Mouse (Mus musculus): ENCODE results near the gene Rapgef4.

Gene Rapgef4

GRCm38 (mm10) chr2:72156484-72156883, 175.4 kb downstream of the Rapgef4 start:
- DNase-seq: no peak

DNA sequence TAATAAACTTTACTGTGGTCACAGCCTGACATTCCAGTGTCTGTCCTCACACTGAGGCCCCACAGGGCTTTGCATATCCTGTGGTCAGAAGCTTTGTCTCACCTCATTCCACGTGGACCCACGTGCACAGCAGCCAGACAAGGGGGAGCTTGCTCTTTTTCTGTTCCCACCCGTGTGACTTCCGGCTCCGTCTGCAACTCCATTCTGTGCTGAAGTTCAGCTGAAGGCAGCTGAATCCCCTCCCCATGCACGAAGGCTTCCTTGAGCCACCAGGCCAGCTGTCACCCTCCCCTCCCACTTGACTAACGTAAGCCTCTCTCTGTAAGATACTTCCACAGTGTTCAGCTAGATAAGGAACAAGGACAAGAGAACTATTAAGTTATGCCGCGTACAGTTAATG, 176.5 kb downstream of the Rapgef4 start:
- DNase-seq: no peak

DNA sequence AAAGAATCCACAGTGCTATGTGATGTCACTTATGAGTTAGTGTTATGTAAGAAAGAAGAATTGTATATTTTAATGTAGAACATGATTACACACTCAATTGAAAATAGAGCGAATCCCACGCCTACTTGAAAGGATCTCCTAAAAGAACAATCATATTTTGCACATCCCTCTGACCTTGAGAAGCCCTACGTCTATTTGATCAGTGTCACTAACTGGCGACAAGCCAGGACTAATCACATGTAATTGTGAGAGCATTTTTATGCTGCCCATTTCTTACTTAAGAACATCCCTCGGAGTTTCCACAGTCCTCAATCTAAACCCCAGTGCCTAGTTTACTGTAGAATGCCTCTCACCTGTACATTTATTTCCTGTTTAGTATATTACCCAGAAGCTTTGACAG, 177.0 kb downstream of the Rapgef4 start:
- no peak for DNase-seq

- no peak for DNase-seq
These were observed 177.7 kb downstream of the Rapgef4 start for GRCm38 (mm10) chr2:72158691-72159225.

DNA sequence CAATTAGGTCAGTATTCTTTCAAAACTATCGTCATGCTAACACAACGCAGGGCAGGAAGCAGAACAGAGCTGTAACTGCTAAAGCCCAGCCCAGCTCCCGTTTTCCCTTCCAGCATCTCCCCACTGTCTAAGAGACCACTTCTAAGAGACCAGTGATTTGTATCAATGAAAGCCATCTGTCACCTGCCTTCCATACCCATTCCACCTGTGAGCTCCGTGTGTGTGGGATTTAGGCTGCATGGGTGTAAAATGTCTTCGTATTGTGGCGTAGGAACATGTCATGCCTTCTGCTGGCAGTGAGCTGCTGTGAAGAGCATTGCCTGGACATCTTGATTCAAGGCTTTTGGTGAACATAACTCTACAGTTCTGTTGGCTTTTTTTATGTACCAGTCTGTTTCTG, 178.2 kb downstream of the Rapgef4 start:
- DNase-seq: no peak

DNA sequence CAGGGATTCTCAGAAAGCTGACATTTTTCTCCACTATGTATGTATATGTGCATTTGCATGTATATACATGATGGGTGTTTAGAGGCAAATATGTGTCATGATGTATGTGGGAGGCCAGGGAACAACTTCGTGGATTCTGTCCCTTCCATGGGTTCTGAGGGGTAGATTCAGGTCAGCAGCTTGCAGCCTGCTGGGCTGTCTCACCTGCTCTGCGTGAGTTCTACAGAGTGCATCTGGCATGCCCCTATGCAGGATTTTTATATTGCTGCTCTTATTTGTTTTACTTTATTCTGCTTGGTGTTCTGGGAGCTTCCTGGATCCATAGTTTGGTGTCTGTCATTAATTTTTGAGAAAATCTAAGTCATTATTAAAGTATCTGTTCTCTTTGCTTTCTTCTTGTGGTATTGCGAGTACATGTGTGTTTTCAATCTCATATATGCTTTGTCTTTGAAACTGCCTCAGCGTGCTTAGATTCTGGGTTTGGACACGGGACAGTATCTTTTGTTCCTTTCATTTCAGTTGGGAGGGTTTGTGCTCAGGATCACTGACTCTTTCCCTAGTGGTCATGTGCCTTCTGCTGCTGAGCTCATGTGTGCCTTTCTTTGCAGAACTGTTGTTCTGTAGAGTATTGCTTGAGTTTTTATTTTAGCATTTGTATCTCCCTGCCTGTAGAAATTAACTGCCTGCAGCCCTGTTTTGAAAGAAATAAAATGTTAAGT, 184.3 kb downstream of the Rapgef4 start:
- no peak for DNase-seq

DNA sequence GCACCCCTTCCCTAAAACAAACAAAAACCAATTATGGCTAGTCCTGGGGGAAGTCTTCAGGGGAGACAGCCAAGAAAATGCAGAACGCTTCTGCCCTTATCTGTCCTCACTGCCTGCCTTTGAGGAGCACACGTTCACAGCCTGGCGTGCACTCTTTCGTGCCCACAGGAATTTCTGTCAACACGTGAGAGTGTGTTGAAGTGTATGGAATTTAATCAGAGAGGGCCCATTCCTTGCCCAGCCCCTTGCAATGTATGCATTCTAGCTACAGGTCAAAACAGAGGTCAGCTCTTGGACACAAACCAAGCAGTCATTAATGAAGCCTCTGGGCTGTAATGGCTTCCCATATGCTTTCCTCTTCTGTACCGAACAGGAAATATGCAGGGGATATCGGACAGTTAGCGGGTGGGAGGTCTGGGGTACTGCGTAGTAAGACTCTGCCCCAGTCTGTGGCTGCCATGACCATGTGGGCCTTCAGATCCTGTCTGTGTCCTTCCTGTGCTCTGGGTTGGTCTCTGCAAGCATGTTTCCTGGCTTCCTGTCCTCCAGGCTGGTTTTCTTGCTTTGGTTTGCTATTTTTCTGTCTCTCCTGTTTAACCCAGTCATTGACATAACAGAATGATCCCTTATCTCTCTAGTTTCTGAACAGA, 188.5 kb downstream of the Rapgef4 start:
- DNase-seq: no peak

GRCm38 (mm10) chr2:72170546-72170945, 189.5 kb downstream of the Rapgef4 start:
- DNase-seq: no peak

DNA sequence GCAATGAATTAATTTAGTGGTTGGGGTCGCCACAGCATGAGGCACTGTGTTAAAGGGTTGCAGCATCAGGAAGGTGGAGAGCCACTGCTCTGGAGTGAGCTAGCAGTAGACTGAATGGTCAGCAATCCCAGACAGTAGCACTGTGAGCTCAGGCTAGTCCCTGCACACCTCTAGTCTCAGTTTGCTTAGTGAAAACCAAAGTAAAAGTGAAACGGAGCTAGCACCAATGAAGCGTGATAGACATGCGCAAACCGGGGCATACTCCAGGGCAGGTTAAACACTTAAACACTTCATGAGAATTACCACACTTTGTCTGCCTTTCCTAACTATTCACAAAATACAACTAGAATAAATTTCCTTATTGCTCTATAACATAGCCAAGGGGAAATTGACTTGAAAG, 190.2 kb downstream of the Rapgef4 start:
- no peak for DNase-seq

DNA sequence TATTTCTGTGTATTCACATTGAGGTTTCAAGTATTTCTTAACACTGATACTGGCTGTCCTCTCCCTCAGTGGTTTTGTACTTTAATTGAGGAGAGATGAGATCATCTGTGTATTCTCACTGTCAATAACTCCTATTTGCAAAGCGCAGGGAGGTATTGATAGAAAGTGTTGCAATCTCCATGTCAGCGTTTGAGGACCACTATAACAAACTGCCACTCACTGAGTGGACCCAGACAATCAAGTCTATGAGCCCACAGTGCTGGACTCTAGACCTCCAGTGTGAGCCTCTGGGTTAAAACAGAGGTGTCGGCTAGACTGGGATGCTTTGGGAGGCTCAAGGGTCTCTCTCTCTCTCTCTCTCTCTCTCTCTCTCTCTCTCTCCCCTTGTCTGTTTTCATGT, 192.0 kb downstream of the Rapgef4 start:
- no peak for DNase-seq

DNA sequence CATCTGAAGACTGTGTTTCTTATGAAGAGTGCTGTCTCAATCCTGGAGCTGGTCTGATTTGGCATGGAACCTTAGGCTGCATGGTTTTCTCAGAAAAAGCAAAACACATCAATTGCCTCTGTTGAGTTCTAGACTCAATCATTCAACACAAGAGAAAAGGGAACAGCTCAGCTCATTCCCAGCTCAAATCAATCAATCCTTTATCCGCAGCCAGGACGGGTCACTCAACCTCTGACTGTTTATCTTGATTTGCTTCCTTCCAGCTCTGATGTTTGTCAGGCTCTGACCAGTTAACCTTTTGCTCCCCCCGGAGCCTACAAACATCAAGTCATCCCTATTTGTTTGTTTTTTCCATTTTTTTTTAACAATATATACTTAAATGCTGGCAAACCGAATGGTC, 192.8 kb downstream of the Rapgef4 start:
- no peak for DNase-seq

- no peak for DNase-seq
These were observed 194.5 kb downstream of the Rapgef4 start for GRCm38 (mm10) chr2:72175536-72175935.

DNA sequence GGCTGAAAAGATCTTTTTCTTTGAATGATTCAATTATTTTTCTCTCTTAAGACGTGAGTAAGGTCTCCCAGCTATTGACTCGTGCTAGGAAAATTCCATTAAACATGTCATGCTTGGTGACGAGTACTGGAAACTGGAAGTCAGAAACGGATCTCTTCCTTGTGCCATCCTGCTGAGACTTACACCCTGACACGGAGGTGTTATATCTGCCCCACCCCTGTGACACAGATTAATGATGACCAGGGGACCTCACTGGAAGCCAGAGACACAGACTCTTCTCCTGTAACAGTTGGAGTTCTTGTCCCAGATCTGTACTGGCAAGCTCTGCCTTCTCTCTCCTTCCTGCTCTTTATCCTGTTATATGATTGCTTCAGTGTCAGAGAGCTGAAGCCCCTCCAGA, 194.9 kb downstream of the Rapgef4 start:
- DNase-seq: peak; percentile 23

GRCm38 (mm10) chr2:72177214-72178023, 196.4 kb downstream of the Rapgef4 start:
- no peak for DNase-seq

DNA sequence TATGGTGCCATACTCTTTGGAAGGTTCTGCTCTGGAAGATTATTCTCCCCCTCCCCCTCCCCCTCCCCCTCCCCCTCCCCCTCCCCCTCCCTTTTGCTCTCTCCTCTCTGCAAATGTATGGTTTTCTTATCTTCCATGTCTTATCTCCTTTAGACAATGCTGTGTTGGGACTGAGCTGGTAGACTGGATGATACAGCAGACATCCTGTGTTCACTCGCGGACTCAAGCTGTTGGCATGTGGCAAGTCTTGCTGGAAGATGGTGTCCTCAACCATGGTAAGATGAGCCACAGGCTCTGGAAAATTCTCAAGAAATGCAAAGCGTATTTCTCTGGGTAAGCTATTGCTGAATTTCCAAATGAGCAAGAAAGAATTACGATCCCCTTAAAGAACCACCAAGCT, 197.0 kb downstream of the Rapgef4 start:
- DNase-seq: no peak

- DNase-seq: no peak
These were observed 197.5 kb downstream of the Rapgef4 start for GRCm38 (mm10) chr2:72178515-72178914.

GRCm38 (mm10) chr2:72179600-72180301, 198.7 kb downstream of the Rapgef4 start:
- peak; percentile 28 for DNase-seq

GRCm38 (mm10) chr2:72181443-72181842, 200.4 kb downstream of the Rapgef4 start:
- DNase-seq: no peak

- no peak for DNase-seq
These were observed 202.7 kb downstream of the Rapgef4 start for GRCm38 (mm10) chr2:72183751-72184150.

- no peak for DNase-seq
These were observed 215.3 kb downstream of the Rapgef4 start for GRCm38 (mm10) chr2:72196190-72196965.

- DNase-seq: no peak
These were observed 216.0 kb downstream of the Rapgef4 start for GRCm38 (mm10) chr2:72197026-72197425.

- DNase-seq: no peak
These were observed 218.4 kb downstream of the Rapgef4 start for GRCm38 (mm10) chr2:72199451-72199850.

All from kidney, adult 9 months (tissue).